Mouse (Mus musculus) liver, postnatal 0 days (tissue): ENCODE data around the gene Tinagl1.

ENCODE experiments used
- CTCF ChIP-seq: sonication (generic); IDR thresholded peaks from 2 replicates; pipeline ENCODE4 v1.5.1; 2016; ENCODE audit warnings: antibody characterized with exemption, low read depth
- EP300 ChIP-seq: IDR thresholded peaks from 2 replicates; pipeline ENCODE4 v1.6.1; 2016; ENCODE audit warnings: antibody characterized with exemption, low read depth, mild to moderate bottlenecking

DNA sequence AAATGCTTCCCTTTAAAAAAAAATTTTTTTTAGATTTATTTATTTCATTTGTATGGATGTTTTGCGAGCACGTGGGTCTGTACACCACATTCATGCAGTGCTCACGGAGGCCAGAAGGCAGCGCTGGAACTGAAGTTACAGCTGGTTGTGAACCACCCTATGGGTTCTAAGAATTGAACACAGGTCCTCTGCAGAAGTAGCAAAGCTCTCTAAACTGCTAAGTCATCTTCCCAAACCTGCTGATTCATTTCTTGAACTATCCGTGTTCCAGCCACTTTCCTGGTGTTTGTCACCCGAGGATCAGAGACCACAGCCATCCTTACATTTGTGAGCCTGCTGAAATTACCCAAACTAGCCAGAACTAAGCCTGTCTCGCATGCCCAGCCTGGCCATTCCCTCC, 37.5 kb upstream of the Tinagl1 start:
- TF ChIP-seq CTCF (no peak), EP300 (no peak)
